Mouse (Mus musculus): ENCODE measurements at regions not wholly inside any gene's neighbourhood (a gene's known extent, or its start where the extent isn't known, plus 50 kb on each side); places are given as distances from the start of the nearest gene placed in this dataset.

DNA sequence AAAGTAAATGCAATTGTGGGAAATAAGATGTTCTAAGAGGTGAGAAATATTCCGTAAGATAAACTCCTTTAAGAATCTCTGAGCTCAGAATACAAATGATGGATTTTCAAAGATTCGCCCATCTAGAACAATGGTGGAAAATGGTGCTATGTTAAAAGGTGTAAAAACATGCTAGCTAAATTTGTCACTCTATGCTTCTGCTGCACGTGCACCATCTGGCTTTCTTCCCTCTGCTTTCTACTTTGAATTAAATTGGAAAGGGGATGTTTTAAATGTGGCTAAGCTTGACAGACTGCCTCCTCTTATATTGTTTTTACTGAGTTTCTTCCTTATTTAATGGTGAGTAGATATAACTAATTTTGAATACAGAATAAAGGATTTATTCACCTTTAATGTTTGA, 887.7 kb upstream of the Map3k7 start:
- Histone ChIP-seq H3K27me3 (ENCODE audit: insufficient read depth, low read length) (no peaks in the 10 kb centered on the region), H3K9me3 (replicated peaks) (no peaks in the 10 kb centered on the region), H3K4me1 (ENCODE audit: insufficient read depth, low read depth, low read length) (no peaks in the 10 kb centered on the region), H3K36me3 (replicated peaks) (no peaks in the 10 kb centered on the region), H3K4me3 (ENCODE audit: low read depth, low read length) (no peak overlapping the region)
- no peak for DNase-seq (ENCODE audit: low spot score)
- no peak for ATAC-seq (ENCODE audit: extremely low read depth, insufficient number of reproducible peaks, low FRiP score, poor library complexity, severe bottlenecking)
- TF ChIP-seq TAL1 (conservative IDR thresholded peaks at IDR 0.05; ENCODE audit: low read depth, low read length) (no peak), CTCF (IDR thresholded peaks at IDR 0.05; ENCODE audit: low read depth, low read length) (no peak), GATA2 (IDR thresholded peaks at IDR 0.05; ENCODE audit: borderline replicate concordance, low read depth, low read length) (no peak), GATA1 (IDR thresholded peaks at IDR 0.05; ENCODE audit: borderline replicate concordance, low read length) (no peak), POLR2AphosphoS5 (IDR thresholded peaks at IDR 0.05; ENCODE audit: insufficient replicate concordance, low read depth, low read length) (no peak)

DNA sequence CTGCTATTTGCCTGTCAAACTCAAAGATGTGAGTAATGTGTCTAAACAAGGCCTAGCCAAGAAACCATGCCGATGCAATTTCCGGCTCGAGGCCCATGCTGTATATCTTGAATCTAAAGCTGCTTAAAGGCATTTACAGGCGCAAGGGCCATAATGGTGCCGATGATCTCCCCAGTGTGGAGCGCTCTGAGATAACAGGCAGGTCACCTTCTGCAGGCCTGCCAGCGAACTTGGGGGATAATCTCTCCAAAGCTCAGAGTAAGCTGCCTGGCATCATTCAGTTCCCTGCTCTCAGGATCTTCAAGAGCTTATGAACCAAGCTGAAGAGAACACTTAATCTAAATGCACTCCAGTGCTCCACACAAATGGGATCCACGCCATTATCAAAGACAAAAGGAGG, 842.3 kb upstream of the Map3k7 start:
- no peak for DNase-seq (ENCODE audit: low spot score)
- no peaks in the 10 kb centered on the region for H3K9me3 ChIP-seq (replicated peaks)
- no peak overlapping the region for H3K4me3 ChIP-seq (ENCODE audit: low read depth, low read length)
- TF ChIP-seq CTCF (IDR thresholded peaks at IDR 0.05; ENCODE audit: low read depth, low read length) (no peak), GATA2 (IDR thresholded peaks at IDR 0.05; ENCODE audit: borderline replicate concordance, low read depth, low read length) (no peak), TAL1 (conservative IDR thresholded peaks at IDR 0.05; ENCODE audit: low read depth, low read length) (no peak), POLR2AphosphoS5 (IDR thresholded peaks at IDR 0.05; ENCODE audit: insufficient replicate concordance, low read depth, low read length) (no peak), GATA1 (IDR thresholded peaks at IDR 0.05; ENCODE audit: borderline replicate concordance, low read length) (no peak)
- H3K27me3 ChIP-seq (ENCODE audit: insufficient read depth, low read length): no peaks in the 10 kb centered on the region
- no peaks in the 10 kb centered on the region for H3K36me3 ChIP-seq (replicated peaks)
- ATAC-seq (ENCODE audit: extremely low read depth, insufficient number of reproducible peaks, low FRiP score, poor library complexity, severe bottlenecking): no peak
- no peaks in the 10 kb centered on the region for H3K4me1 ChIP-seq (ENCODE audit: insufficient read depth, low read depth, low read length)

DNA sequence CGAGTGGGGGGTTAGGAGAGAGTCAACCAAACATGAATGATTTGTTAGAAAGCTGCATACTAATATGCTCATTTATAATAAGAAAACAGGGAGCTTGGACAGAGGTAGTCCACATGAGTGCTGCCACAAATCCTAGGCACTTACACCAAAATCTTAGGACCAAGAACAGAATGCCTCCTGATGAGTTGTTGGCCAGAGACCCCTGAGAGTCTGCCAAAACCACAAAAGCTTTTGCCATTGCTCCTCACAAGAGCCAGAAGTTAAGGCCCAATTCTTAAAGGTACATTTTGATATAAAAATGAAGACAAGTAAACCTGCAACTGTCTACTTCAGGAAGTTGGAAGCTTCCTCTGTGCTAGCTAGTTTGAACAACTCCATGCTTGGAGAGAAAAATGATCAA, 820.7 kb upstream of the Map3k7 start:
- TF ChIP-seq GATA2 (IDR thresholded peaks at IDR 0.05; ENCODE audit: borderline replicate concordance, low read depth, low read length): no peak
- no peak for TF ChIP-seq TAL1 (conservative IDR thresholded peaks at IDR 0.05; ENCODE audit: low read depth, low read length)
- no peak for TF ChIP-seq GATA1 (IDR thresholded peaks at IDR 0.05; ENCODE audit: borderline replicate concordance, low read length)
- Histone ChIP-seq H3K9me3 (replicated peaks) (no peaks in the 10 kb centered on the region), H3K4me1 (ENCODE audit: insufficient read depth, low read depth, low read length) (no peaks in the 10 kb centered on the region), H3K27me3 (ENCODE audit: insufficient read depth, low read length) (no peaks in the 10 kb centered on the region), H3K4me3 (ENCODE audit: low read depth, low read length) (no peak overlapping the region), H3K36me3 (replicated peaks) (no peaks in the 10 kb centered on the region)
- no peak for DNase-seq (ENCODE audit: low spot score)
- ATAC-seq (ENCODE audit: extremely low read depth, insufficient number of reproducible peaks, low FRiP score, poor library complexity, severe bottlenecking): no peak

DNA sequence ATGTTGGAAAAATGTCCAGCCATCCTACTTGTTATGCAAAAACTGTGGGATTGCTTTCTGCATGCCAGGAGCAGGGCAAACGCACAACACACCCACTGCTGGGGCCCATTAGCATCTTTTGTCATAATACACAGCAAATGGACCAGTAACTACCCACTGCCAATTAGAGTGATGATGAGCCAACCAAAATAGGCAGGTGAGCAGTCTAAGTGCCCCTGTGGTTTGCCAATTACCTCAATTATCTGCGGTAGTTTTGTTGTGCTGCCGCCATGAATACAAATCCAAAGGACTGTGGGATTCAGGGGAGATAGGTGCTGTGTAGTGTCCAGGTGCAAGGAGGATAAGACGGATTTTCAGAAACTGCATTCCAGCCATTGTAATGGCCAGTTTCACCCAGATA, 796.5 kb upstream of the Map3k7 start:
- Histone ChIP-seq H3K4me1 (ENCODE audit: insufficient read depth, low read depth, low read length) (no peaks in the 10 kb centered on the region), H3K9me3 (replicated peaks) (no peaks in the 10 kb centered on the region), H3K4me3 (ENCODE audit: low read depth, low read length) (no peak overlapping the region), H3K36me3 (replicated peaks) (no peaks in the 10 kb centered on the region), H3K27me3 (ENCODE audit: insufficient read depth, low read length) (no peaks in the 10 kb centered on the region)
- ATAC-seq (ENCODE audit: extremely low read depth, insufficient number of reproducible peaks, low FRiP score, poor library complexity, severe bottlenecking): no peak
- TF ChIP-seq POLR2AphosphoS5 (IDR thresholded peaks at IDR 0.05; ENCODE audit: insufficient replicate concordance, low read depth, low read length): no peak
- no peak for TF ChIP-seq GATA1 (IDR thresholded peaks at IDR 0.05; ENCODE audit: borderline replicate concordance, low read length)
- no peak for DNase-seq (ENCODE audit: low spot score)

DNA sequence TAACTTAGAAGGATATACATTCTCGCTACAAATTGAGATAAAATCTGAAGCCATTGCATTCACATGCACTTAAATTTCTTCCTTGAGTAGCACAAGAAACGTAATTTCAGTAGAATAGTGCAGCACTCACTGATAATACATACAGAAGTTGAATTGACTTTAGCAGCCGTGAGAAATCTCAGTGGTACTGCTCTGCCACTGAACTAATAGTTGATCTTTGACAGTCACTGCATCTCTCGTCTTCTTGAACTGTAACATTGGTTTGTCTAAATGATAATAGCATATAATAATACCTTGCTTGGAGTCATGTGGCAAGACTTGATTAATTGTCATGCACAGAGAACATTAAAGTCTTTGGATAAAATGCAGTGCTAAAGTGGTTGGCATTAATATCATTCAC, 795.5 kb upstream of the Map3k7 start:
- Histone ChIP-seq H3K4me3 (ENCODE audit: low read depth, low read length) (no peak overlapping the region), H3K9me3 (replicated peaks) (no peaks in the 10 kb centered on the region), H3K36me3 (replicated peaks) (no peaks in the 10 kb centered on the region), H3K4me1 (ENCODE audit: insufficient read depth, low read depth, low read length) (no peaks in the 10 kb centered on the region), H3K27me3 (ENCODE audit: insufficient read depth, low read length) (no peaks in the 10 kb centered on the region)
- ATAC-seq (ENCODE audit: extremely low read depth, insufficient number of reproducible peaks, low FRiP score, poor library complexity, severe bottlenecking) (no peak), DNase-seq (ENCODE audit: low spot score) (no peak)
- TF ChIP-seq CTCF (IDR thresholded peaks at IDR 0.05; ENCODE audit: low read depth, low read length) (no peak), GATA2 (IDR thresholded peaks at IDR 0.05; ENCODE audit: borderline replicate concordance, low read depth, low read length) (no peak), TAL1 (conservative IDR thresholded peaks at IDR 0.05; ENCODE audit: low read depth, low read length) (no peak), POLR2AphosphoS5 (IDR thresholded peaks at IDR 0.05; ENCODE audit: insufficient replicate concordance, low read depth, low read length) (no peak), GATA1 (IDR thresholded peaks at IDR 0.05; ENCODE audit: borderline replicate concordance, low read length) (no peak)

DNA sequence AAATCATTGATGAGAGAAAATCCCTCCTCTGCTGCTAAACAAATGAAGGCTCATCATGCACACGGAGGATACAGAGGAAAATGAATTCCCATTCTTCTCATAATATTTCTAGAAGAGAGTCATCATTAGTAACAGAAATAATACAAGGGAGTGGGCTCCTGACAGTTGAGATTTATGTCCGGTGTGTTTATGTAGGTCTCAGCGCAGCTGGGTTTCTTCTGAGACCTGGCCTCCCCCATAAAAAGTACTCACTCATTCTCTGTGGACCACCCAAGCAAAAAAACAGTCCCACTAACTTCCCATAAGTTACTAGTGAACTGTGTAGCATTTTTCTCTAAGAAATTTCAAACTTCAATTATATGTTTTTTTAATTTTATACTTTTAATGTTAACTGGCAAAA, 792.7 kb upstream of the Map3k7 start:
- no peak for TF ChIP-seq TAL1 (conservative IDR thresholded peaks at IDR 0.05; ENCODE audit: low read depth, low read length)
- no peak for TF ChIP-seq GATA1 (IDR thresholded peaks at IDR 0.05; ENCODE audit: borderline replicate concordance, low read length)
- TF ChIP-seq CTCF (IDR thresholded peaks at IDR 0.05; ENCODE audit: low read depth, low read length): no peak
- no peak for TF ChIP-seq POLR2AphosphoS5 (IDR thresholded peaks at IDR 0.05; ENCODE audit: insufficient replicate concordance, low read depth, low read length)
- no peak for TF ChIP-seq GATA2 (IDR thresholded peaks at IDR 0.05; ENCODE audit: borderline replicate concordance, low read depth, low read length)
- DNase-seq (ENCODE audit: low spot score) (no peak), ATAC-seq (ENCODE audit: extremely low read depth, insufficient number of reproducible peaks, low FRiP score, poor library complexity, severe bottlenecking) (no peak)
- Histone ChIP-seq H3K9me3 (replicated peaks) (no peaks in the 10 kb centered on the region), H3K36me3 (replicated peaks) (no peaks in the 10 kb centered on the region), H3K4me1 (ENCODE audit: insufficient read depth, low read depth, low read length) (no peaks in the 10 kb centered on the region), H3K27me3 (ENCODE audit: insufficient read depth, low read length) (no peaks in the 10 kb centered on the region), H3K4me3 (ENCODE audit: low read depth, low read length) (no peak overlapping the region)

DNA sequence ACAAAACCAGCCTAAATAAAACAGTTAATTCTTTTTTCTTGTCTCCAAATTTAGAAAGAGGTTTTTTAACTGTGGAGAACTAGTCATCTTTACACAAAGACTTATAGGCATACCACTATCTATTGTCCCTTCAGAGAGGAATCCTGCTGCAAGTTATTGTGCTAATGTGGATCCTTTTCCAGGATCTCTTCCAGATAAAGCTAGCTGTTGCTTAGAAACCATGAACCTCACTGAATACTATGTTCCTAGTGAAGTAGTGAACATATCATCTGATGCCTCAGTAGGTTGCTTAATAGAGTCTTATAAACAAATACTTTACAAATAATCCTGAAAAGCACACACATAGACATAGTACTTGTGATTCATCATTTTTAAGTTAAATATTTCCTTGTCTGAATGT, 766.0 kb upstream of the Map3k7 start:
- no peaks in the 10 kb centered on the region for H3K27me3 ChIP-seq (ENCODE audit: insufficient read depth, low read length)

More for the DNA sequence above, 766.0 kb upstream of the Map3k7 start:
- no peaks in the 10 kb centered on the region for H3K9me3 ChIP-seq (replicated peaks)
- no peaks in the 10 kb centered on the region for H3K36me3 ChIP-seq (replicated peaks)
- H3K4me1 ChIP-seq (ENCODE audit: insufficient read depth, low read depth, low read length): no peaks in the 10 kb centered on the region
- TF ChIP-seq GATA2 (IDR thresholded peaks at IDR 0.05; ENCODE audit: borderline replicate concordance, low read depth, low read length): no peak
- no peak for TF ChIP-seq GATA1 (IDR thresholded peaks at IDR 0.05; ENCODE audit: borderline replicate concordance, low read length)
- no peak for TF ChIP-seq POLR2AphosphoS5 (IDR thresholded peaks at IDR 0.05; ENCODE audit: insufficient replicate concordance, low read depth, low read length)
- TF ChIP-seq TAL1 (conservative IDR thresholded peaks at IDR 0.05; ENCODE audit: low read depth, low read length): no peak
- TF ChIP-seq CTCF (IDR thresholded peaks at IDR 0.05; ENCODE audit: low read depth, low read length): no peak
- no peak overlapping the region for H3K4me3 ChIP-seq (ENCODE audit: low read depth, low read length)
- DNase-seq (ENCODE audit: low spot score) (no peak), ATAC-seq (ENCODE audit: extremely low read depth, insufficient number of reproducible peaks, low FRiP score, poor library complexity, severe bottlenecking) (no peak)
